Mouse (Mus musculus) embryonic facial prominence, embryonic 11.5 days (tissue): ENCODE results near the gene Clcn7. TPM values are rescaled to one million over a fixed set of nuclear protein-coding genes. Genes with fewer than 3 reads are reported as not detected.

ENCODE experiments used
- ATAC-seq: fragments of 200-750 bp; cut with Nextera tagmentation; replicated peaks from 2 replicates; pipeline ENCODE4 v1.8.0; 2017; ENCODE audit warnings: low read depth; ENCODE audit not compliant: insufficient number of reproducible peaks, low FRiP score, low TSS enrichment
- DNase-seq: peaks from one replicate; pipeline ENCODE4 v3.0.0-alpha.2; 2015; ENCODE audit warnings: low spot score
- H3K27ac ChIP-seq: fragments of 300-500 bp; sonication (generic); replicated peaks from 2 replicates; pipeline ENCODE4 v1.5.1; 2014; ENCODE audit warnings: mild to moderate bottlenecking, low read depth, low read length, control low read depth
- H3K27me3 ChIP-seq: fragments of 300-500 bp; sonication (generic); 2 replicates; pipeline ENCODE4 v1.6.1; 2014; ENCODE audit warnings: mild to moderate bottlenecking, low read length, moderate library complexity, mixed read lengths; ENCODE audit not compliant: control insufficient read depth, insufficient read depth
- H3K36me3 ChIP-seq: fragments of 300-500 bp; sonication (generic); replicated peaks from 2 replicates; pipeline ENCODE4 v1.6.1; 2014; ENCODE audit warnings: low read depth, mild to moderate bottlenecking, low read length, moderate library complexity, mixed read lengths; ENCODE audit not compliant: control insufficient read depth, insufficient read depth
- H3K4me1 ChIP-seq: fragments of 300-500 bp; sonication (generic); 2 replicates; pipeline ENCODE4 v1.6.1; 2014; ENCODE audit warnings: low read length, mixed read lengths; ENCODE audit not compliant: control insufficient read depth, insufficient read depth
- H3K4me2 ChIP-seq: fragments of 300-500 bp; sonication (generic); 2 replicates; pipeline ENCODE4 v1.6.1; 2014; ENCODE audit warnings: low read depth, mild to moderate bottlenecking, control low read depth, low read length, moderate library complexity
- H3K4me3 ChIP-seq: fragments of 300-500 bp; sonication (generic); 2 replicates; pipeline ENCODE4 v1.5.1; 2014; ENCODE audit warnings: low read depth, low read length, control low read depth
- H3K9ac ChIP-seq: fragments of 300-500 bp; sonication (generic); replicated peaks from 2 replicates; pipeline ENCODE4 v1.6.1; 2014; ENCODE audit warnings: mild to moderate bottlenecking, control low read depth, low read length
- H3K9me3 ChIP-seq: fragments of 300-500 bp; sonication (generic); replicated peaks from 2 replicates; pipeline ENCODE4 v1.6.1; 2016; ENCODE audit warnings: mild to moderate bottlenecking, low read length, inconsistent platforms, mixed read lengths; ENCODE audit not compliant: control insufficient read depth
- WGBS: fragments of 180-500 bp; shearing (Covaris S2); extraction: QIAGEN DNeasy Blood & Tissue Kit; methylation state at CpG from one replicate; pipeline ENCODE4 v1.1.7; 2014; 5-methylcytosine and 5-hydroxymethylcytosine counted together
- polyA plus RNA-seq: library from polyadenylated mRNA; unstranded; fragments of >200 nt; fragmentation: Nextera tagmentation; extraction: Ambion mirVana; gene quantifications from 2 replicates; pipeline ENCODE4 v1.2.1, GENCODE M21; 2014

Gene Clcn7
- polyA plus RNA-seq, 1 experiment from 2014 or later: 21.6 TPM

DNA sequence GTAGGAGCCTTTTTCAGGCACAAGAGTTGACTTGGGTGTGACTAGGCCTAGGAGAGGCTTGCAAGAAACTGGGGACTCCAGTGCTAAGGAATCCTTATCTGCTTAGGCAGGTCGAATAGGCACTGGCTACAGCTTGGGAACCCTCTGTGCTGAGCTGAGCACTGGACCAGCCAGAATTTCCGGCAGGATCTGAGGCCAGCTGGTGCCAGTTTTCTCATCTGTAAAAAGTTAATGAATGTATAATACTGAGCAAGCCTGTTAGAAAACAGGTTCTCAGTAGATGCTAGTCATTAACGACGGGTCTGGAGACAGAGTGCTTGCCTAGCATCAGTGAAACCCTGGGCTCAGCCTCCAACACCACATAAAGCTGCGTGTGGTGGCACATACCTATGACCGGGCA lies 2.4 kb downstream of the Clcn7 start:
- Histone ChIP-seq H3K9me3 (no peaks in the 10 kb centered on the region), H3K4me3 (no peak overlapping the region), H3K9ac (no peak overlapping the region), H3K4me1 (no peaks in the 10 kb centered on the region), H3K4me2 (no peak overlapping the region), H3K36me3 (no peaks in the 10 kb centered on the region), H3K27me3 (no peaks in the 10 kb centered on the region; the same call in 1 of the 2 replicates), H3K27ac (no peak overlapping the region)
- DNase-seq (no peak), ATAC-seq (no peak)
- 84% methylated on average over 6 of the region's 6 CpGs for WGBS

DNA sequence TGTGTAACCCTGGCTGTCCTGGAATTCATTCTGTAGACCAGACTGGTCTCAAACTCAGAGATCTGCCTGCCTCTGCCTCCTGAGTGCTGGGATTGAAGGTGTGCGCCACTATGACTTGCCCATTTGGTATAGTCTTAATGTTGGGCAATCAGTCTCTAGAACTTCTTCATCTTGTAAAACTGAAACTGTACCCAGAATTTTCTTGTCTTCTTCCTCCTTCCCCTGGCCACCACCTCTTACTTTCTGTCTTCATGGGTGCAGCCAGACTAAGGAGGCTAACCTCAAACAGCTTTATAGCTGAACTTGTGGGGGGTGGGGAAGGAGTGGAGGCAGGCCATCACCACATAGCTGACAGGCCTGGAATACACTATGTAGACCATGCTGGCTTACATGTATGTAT lies 5.6 kb downstream of the Clcn7 start:
- Histone ChIP-seq H3K27me3 (no peaks in the 10 kb centered on the region), H3K4me3 (no peak overlapping the region), H3K4me1 (no peaks in the 10 kb centered on the region), H3K9ac (no peak overlapping the region), H3K27ac (no peak overlapping the region), H3K4me2 (no peak overlapping the region), H3K36me3 (no peaks in the 10 kb centered on the region), H3K9me3 (no peaks in the 10 kb centered on the region)
- WGBS: 94% methylated on average over 1 of the region's 1 CpGs
- ATAC-seq (no peak), DNase-seq (no peak)

DNA sequence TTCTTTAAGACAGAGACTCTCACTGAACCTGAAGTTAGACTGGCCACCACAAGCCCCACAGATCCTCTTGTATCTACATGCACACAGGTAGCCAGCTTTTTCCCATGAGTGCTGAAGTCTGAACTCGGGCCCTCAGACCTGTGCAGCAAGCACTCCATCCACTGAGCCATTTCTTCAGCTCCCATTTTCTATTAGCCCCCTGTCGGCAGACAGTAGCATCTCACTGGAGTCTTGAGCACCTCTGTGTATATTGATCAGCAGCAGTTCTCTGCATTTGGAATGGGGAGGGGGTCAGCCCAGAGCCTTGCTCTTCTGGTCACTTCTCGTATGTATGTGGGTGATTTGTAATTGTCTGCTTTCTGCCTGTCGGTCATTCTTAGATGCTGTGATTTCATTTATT lies 6.8 kb downstream of the Clcn7 start:
- 67% methylated on average over 4 of the region's 4 CpGs for WGBS
- ATAC-seq: no peak

GRCm38 (mm10) chr17:25162161-25162560 lies 29.0 kb downstream of the Clcn7 start, which contains the start of gene Ccdc154:
TSS of gene Ccdc154 (plus strand) at chr17:25162461.
- no peak for DNase-seq
- no peak for ATAC-seq
- H3K27ac ChIP-seq: no peak within 1 kb of the TSS
- no peaks in the 10 kb centered on the region for H3K27me3 ChIP-seq
- no peaks in the 10 kb centered on the region for H3K9me3 ChIP-seq
- WGBS: 78% methylated on average over 1 of the region's 1 CpGs
- no peaks in the 10 kb centered on the region for H3K4me1 ChIP-seq
- no peak within 1 kb of the TSS for H3K9ac ChIP-seq
- no peak within 1 kb of the TSS for H3K4me3 ChIP-seq
- H3K4me2 ChIP-seq: no peak within 1 kb of the TSS
- peaks cover 4% of the 10 kb centered on the region for H3K36me3 ChIP-seq

More for the DNA sequence above, 6.8 kb downstream of the Clcn7 start:
- Histone ChIP-seq H3K4me1 (no peaks in the 10 kb centered on the region), H3K9me3 (no peaks in the 10 kb centered on the region), H3K4me2 (no peak overlapping the region), H3K27ac (no peak overlapping the region), H3K4me3 (no peak overlapping the region), H3K27me3 (no peaks in the 10 kb centered on the region), H3K36me3 (no peaks in the 10 kb centered on the region), H3K9ac (no peak overlapping the region)
- peak; percentile 23 for DNase-seq

GRCm38 (mm10) chr17:25163387-25163786 lies 30.2 kb downstream of the Clcn7 start:
- no peak overlapping the region for H3K9ac ChIP-seq
- no peaks in the 10 kb centered on the region for H3K27me3 ChIP-seq
- ATAC-seq: no peak
- no peak overlapping the region for H3K27ac ChIP-seq
- H3K4me1 ChIP-seq: no peaks in the 10 kb centered on the region
- H3K4me2 ChIP-seq: no peak overlapping the region
- no peaks in the 10 kb centered on the region for H3K9me3 ChIP-seq
- no peak for DNase-seq
- H3K4me3 ChIP-seq: no peak overlapping the region
- H3K36me3 ChIP-seq: peaks cover 4% of the 10 kb centered on the region
- WGBS: 71% methylated on average over 7 of the region's 7 CpGs

DNA sequence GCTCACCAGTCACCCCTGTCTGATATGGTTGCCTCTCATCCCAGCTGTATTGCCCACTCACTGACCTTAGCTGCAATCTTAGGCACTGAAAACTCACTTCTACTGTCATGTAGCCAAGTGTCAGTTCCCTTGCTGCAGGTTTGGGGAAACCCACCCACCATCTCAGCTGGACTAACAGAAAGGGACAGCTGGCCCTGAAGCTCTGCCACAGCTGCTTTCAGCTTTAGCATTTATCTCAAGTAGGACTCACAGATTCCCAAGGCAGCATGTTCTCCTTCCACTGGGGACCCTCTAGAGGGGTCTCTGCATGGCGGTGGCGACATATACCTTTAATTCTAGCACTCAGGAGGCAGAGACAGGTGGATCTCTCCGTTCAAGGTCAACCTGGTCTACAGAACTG lies 31.6 kb downstream of the Clcn7 start:
- WGBS: 85% methylated on average over 3 of the region's 3 CpGs
- no peaks in the 10 kb centered on the region for H3K9me3 ChIP-seq
- H3K27me3 ChIP-seq: no peaks in the 10 kb centered on the region
- H3K4me1 ChIP-seq: no peaks in the 10 kb centered on the region
- H3K9ac ChIP-seq: no peak overlapping the region
- no peak overlapping the region for H3K4me2 ChIP-seq
- H3K4me3 ChIP-seq: no peak overlapping the region
- no peaks in the 10 kb centered on the region; the same call in 1 of the 2 replicates for H3K36me3 ChIP-seq
- no peak overlapping the region for H3K27ac ChIP-seq
- DNase-seq (no peak), ATAC-seq (no peak)

DNA sequence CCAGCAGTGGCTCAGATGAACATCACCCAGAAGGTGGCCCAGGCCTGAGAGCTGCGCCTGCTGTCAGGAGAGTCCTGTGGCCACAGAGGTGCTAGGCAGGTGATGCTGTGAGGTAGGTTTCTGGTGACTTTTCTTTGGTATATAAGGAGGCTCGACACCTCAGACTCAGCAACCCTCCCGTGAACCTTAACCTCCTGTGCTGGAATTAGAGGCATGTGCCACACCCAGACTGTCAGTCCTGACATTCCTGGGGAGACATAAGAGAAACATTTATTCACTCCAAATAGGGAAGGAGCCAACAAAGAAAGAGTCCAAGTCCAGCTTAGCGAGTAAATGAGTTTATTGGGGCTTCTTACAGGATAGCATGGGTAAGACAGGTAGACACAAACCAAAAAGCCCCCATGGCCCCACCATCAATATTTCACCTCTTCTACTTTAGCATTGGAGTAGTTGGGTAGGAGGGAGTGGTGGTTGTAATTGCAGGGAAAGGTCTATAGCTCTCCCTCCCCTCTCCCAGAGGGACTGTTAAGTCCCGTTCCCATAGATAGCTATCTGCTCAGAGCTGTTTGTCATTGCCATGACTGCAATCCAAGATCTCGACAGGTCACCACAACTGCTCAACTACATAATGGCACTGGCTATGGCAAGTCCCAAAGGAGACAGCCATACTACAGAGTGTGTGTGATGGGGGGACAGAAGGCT lies 32.9 kb downstream of the Clcn7 start:
- Histone ChIP-seq H3K9ac (no peak overlapping the region), H3K36me3 (no peaks in the 10 kb centered on the region; the same call in 1 of the 2 replicates), H3K27ac (no peak overlapping the region), H3K4me1 (no peaks in the 10 kb centered on the region), H3K9me3 (no peaks in the 10 kb centered on the region), H3K4me2 (no peak overlapping the region), H3K4me3 (no peak overlapping the region), H3K27me3 (no peaks in the 10 kb centered on the region)
- 67% methylated on average over 6 of the region's 6 CpGs for WGBS
- DNase-seq (no peak), ATAC-seq (no peak)

DNA sequence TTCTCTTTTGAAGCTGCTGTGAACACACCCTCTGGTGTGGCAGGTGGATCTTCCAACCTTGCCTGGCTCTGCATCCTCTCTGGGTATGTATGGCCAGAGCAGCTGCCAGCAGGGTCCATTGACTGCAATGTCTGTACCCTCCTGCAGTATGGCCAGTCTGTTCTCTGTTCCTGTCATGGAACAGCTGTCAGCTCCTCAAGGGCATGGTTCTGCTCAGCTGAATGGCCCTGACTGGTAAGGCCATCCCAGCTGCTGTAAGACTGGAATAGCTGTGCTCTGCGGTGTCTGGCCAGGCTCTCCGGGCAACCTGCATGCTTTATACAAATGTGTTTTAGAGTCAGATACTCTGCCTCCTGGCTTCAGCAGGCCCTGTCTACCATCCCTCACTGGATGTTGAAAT lies 36.5 kb downstream of the Clcn7 start:
- no peak overlapping the region for H3K4me2 ChIP-seq
- no peak for DNase-seq
- WGBS: 93% methylated on average over 2 of the region's 2 CpGs

More for the DNA sequence above, 36.5 kb downstream of the Clcn7 start:
- H3K4me1 ChIP-seq: no peaks in the 10 kb centered on the region
- H3K27ac ChIP-seq: no peak overlapping the region
- no peaks in the 10 kb centered on the region for H3K27me3 ChIP-seq
- H3K9me3 ChIP-seq: no peaks in the 10 kb centered on the region
- H3K9ac ChIP-seq: no peak overlapping the region
- no peak for ATAC-seq
- H3K4me3 ChIP-seq: no peak overlapping the region
- no peaks in the 10 kb centered on the region for H3K36me3 ChIP-seq
